Mouse (Mus musculus) embryonic fibroblast, embryonic 13.5 days (primary cell): ENCODE data around the gene Etfa.

Experiments used
- CTCF ChIP-seq: IDR thresholded peaks from 2 replicates; pipeline ENCODE4 v1.5.1; 2011; ENCODE audit warnings: mild to moderate bottlenecking, control low read depth, low read length, moderate library complexity, borderline replicate concordance; ENCODE audit not compliant: insufficient read depth
- POLR2A ChIP-seq: IDR thresholded peaks from 2 replicates; pipeline ENCODE4 v1.6.1; 2011; ENCODE audit warnings: low read depth, mild to moderate bottlenecking, control low read depth, low read length, moderate library complexity

- no peak for TF ChIP-seq CTCF
- TF ChIP-seq POLR2A = no peak
Observed at GRCm38 (mm10) chr9:55439206-55439780, 72.8 kb downstream of the Etfa start.
